Comparison of ENCODE assay signal across 22 mouse cellular contexts in genomic region chr1:109328086-109328485, GRCm38 (mm10).
DNase-seq lines count a peak whose midpoint lies in the region; ATAC-seq and TF ChIP-seq lines count a peak whose summit lies in the region.
"Had no signal": no experiment of that assay in that cellular context is flagged by ENCODE, and none has a peak within 500 bp of the region (broad histone marks: within the 10 kb centered on the region; RNA-seq: fewer than 3 reads in every experiment).

No protein-coding gene starts in this region.

- no peak overlapping the region for H3K4me3 ChIP-seq in ES-Bruce4 (ENCODE audit: low read depth, low read length)
- H3K4me3 ChIP-seq in lung, postnatal 0 days (ENCODE audit: low read depth, low read length) = no peak overlapping the region
- H3K4me3 ChIP-seq: embryonic facial prominence, embryonic 13.5 days; embryonic facial prominence, embryonic 15.5 days; erythroblast, embryonic 14.5 days; forebrain, embryonic 10.5 days; forebrain, embryonic 12.5 days had no signal

- H3K9ac ChIP-seq in ES-Bruce4 (ENCODE audit: low read depth, poor library complexity, severe bottlenecking) = no peak overlapping the region
- H3K9ac ChIP-seq in lung, postnatal 0 days (replicated peaks; ENCODE audit: low read depth) = no peak overlapping the region
- H3K9ac ChIP-seq: embryonic facial prominence, embryonic 13.5 days; embryonic facial prominence, embryonic 15.5 days; forebrain, embryonic 12.5 days had no signal

- no peak for TF ChIP-seq POLR2A in ES-Bruce4 (IDR thresholded peaks at IDR 0.05; ENCODE audit: insufficient read depth, low read length)

- no peak for TF ChIP-seq CTCF in ES-Bruce4 (IDR thresholded peaks at IDR 0.05; ENCODE audit: low read depth, low read length)
- TF ChIP-seq CTCF in lung, postnatal 0 days (IDR thresholded peaks at IDR 0.05) = no peak

- H3K36me3 ChIP-seq in ES-Bruce4 (ENCODE audit: control insufficient read depth, insufficient read depth, low read length, poor library complexity, severe bottlenecking) = no peaks in the 10 kb centered on the region
- no peaks in the 10 kb centered on the region for H3K36me3 ChIP-seq in lung, postnatal 0 days (ENCODE audit: insufficient read depth, low read length)
- H3K36me3 ChIP-seq: embryonic facial prominence, embryonic 13.5 days; embryonic facial prominence, embryonic 15.5 days; forebrain, embryonic 10.5 days; forebrain, embryonic 12.5 days had no signal

- H3K4me1 ChIP-seq in ES-Bruce4 (ENCODE audit: control insufficient read depth, insufficient read depth, low read length) = no peaks in the 10 kb centered on the region
- no peaks in the 10 kb centered on the region for H3K4me1 ChIP-seq in lung, postnatal 0 days (ENCODE audit: insufficient read depth, low read depth, low read length)
- H3K4me1 ChIP-seq: embryonic facial prominence, embryonic 13.5 days; embryonic facial prominence, embryonic 15.5 days; forebrain, embryonic 10.5 days; forebrain, embryonic 12.5 days had no signal

- WGBS in lung, postnatal 0 days = 82% methylated on average over 1 of the region's 1 CpGs

- ATAC-seq in lung, postnatal 0 days = no peak
- ATAC-seq: forebrain, embryonic 14.5 days; forebrain, embryonic 16.5 days had no signal

- H3K9me3 ChIP-seq in ES-Bruce4 (replicated peaks; ENCODE audit: control insufficient read depth, insufficient read depth, low read length, poor library complexity, severe bottlenecking) = peaks cover 19% of the 10 kb centered on the region
- H3K9me3 ChIP-seq in lung, postnatal 0 days (ENCODE audit: low read length) = no peaks in the 10 kb centered on the region
- H3K9me3 ChIP-seq: embryonic facial prominence, embryonic 13.5 days; embryonic facial prominence, embryonic 15.5 days; forebrain, embryonic 10.5 days; forebrain, embryonic 12.5 days had no signal

- H3K4me2 ChIP-seq in lung, postnatal 0 days (replicated peaks; ENCODE audit: low read depth, low read length) = no peak overlapping the region
- H3K4me2 ChIP-seq: embryonic facial prominence, embryonic 13.5 days; embryonic facial prominence, embryonic 15.5 days; forebrain, embryonic 12.5 days had no signal

- peak; percentile 78 for DNase-seq in ES-CJ7 (ENCODE audit: low read depth, low spot score)
- DNase-seq in ZHBTc4 (ENCODE audit: low read depth, low spot score) = peak; percentile 47
- no peak for DNase-seq in lung, postnatal 0 days (ENCODE audit: low spot score)
- no peak for DNase-seq in frontal cortex, postnatal 25 days (ENCODE audit: low spot score in 2 of 2)
- DNase-seq: adrenal gland, adult 2 months; adrenal gland, postnatal 10 days; adrenal gland, postnatal 25 days; cerebellum, adult 11 months; cerebellum, adult 18-20 months; cerebellum, adult 8-10 months; cerebellum, adult 9-11 months; cerebellum, postnatal 14 days; cerebellum, postnatal 36 days; embryo, embryonic 11 days had no signal

- TF ChIP-seq EP300 in ES-Bruce4 (IDR thresholded peaks at IDR 0.05; ENCODE audit: insufficient read depth, low read depth, low read length) = no peak
- no peak for TF ChIP-seq EP300 in lung, postnatal 0 days (IDR thresholded peaks at IDR 0.05)

- no peaks in the 10 kb centered on the region for H3K27me3 ChIP-seq in ES-Bruce4 (ENCODE audit: control insufficient read depth, insufficient read depth, low read length, poor library complexity, severe bottlenecking)
- no peaks in the 10 kb centered on the region for H3K27me3 ChIP-seq in lung, postnatal 0 days (replicated peaks; ENCODE audit: insufficient read depth, low read length)
- H3K27me3 ChIP-seq: embryonic facial prominence, embryonic 13.5 days; embryonic facial prominence, embryonic 15.5 days; forebrain, embryonic 12.5 days had no signal

- 0 out of 2 replicates have a peak overlapping the region, but pooled peaks have one; percentile 24 for H3K27ac ChIP-seq in ES-Bruce4 (ENCODE audit: insufficient read depth, low read length)
- no peak overlapping the region for H3K27ac ChIP-seq in lung, postnatal 0 days (ENCODE audit: low read length)
- H3K27ac ChIP-seq: embryonic facial prominence, embryonic 13.5 days; embryonic facial prominence, embryonic 15.5 days; forebrain, embryonic 10.5 days; forebrain, embryonic 12.5 days had no signal

Comparison
In these comparisons a context has a peak if more than half of its experiments do, and no peak if none do; other contexts are left out.
1. DNase-seq: peak in ES-CJ7 (single experiment) and ZHBTc4 (single experiment); none in lung, postnatal 0 days (single experiment) and frontal cortex, postnatal 25 days (0 of 2).